ENCODE assay signal across 31 mouse cellular contexts in genomic region chr11:35690515-35691281, GRCm38 (mm10).
DNase-seq lines count a peak whose midpoint lies in the region; ATAC-seq and TF ChIP-seq lines count a peak whose summit lies in the region.
"Had no signal": no experiment of that assay in that cellular context is flagged by ENCODE, and none has a peak within 500 bp of the region (broad histone marks: within the 10 kb centered on the region; RNA-seq: fewer than 3 reads in every experiment).

No protein-coding gene starts in this region.

- DNase-seq in embryonic facial prominence, embryonic 10.5 days (ENCODE audit: low spot score), result no peak
- no peak for DNase-seq in layer of hippocampus, adult 2 months (ENCODE audit: low spot score in 2 of 2)
- no peak for DNase-seq in layer of hippocampus, postnatal 25 days (ENCODE audit: extremely low spot score in 1 of 2, low spot score in 1 of 2)
- DNase-seq in brain, adult 2 months (ENCODE audit: low read depth, low spot score), result peak; percentile 53
- DNase-seq: adrenal gland, adult 2 months; adrenal gland, postnatal 36 days; cerebellum, adult 2 months; cerebellum, postnatal 25 days; gastrocnemius, postnatal 25 days; heart, adult 11 months; kidney, adult 9 months; left cerebral cortex, postnatal 4 days; liver, embryonic 13.5 days; lung, adult 18-20 months; lung, postnatal 10 days; right cerebral cortex, postnatal 14 days; thymus, adult 18-20 months; thymus, postnatal 25 days had no signal

- ATAC-seq in embryonic facial prominence, embryonic 13.5 days (ENCODE audit: insufficient number of reproducible peaks, insufficient read depth, low FRiP score, low TSS enrichment, low read depth), result no peak
- ATAC-seq in intestine, postnatal 0 days, result no peak
- ATAC-seq in intestine, embryonic 15.5 days, result no peak
- ATAC-seq in forebrain, embryonic 16.5 days, result no peak
- ATAC-seq: activated CD4-positive, CD25-positive, alpha-beta regulatory T cell, adult 4 months; forebrain, embryonic 15.5 days; inflammation-experienced regulatory T-cells, adult 6 months; midbrain, embryonic 16.5 days had no signal

- peak; percentile 22; the same call in 1 of the 2 replicates for TF ChIP-seq CTCF in intestine, postnatal 0 days (IDR thresholded peaks at IDR 0.05; ENCODE audit: low read depth)
- 0 out of 2 replicates have a peak, but pooled peaks have one; percentile 17 for TF ChIP-seq CTCF in layer of hippocampus, adult 2 months (conservative IDR thresholded peaks at IDR 0.05)

- H3K36me3 ChIP-seq in embryonic facial prominence, embryonic 13.5 days, result peaks cover 41% of the 10 kb centered on the region
- peaks cover 27% of the 10 kb centered on the region for H3K36me3 ChIP-seq in embryonic facial prominence, embryonic 10.5 days (replicated peaks)
- no peaks in the 10 kb centered on the region for H3K36me3 ChIP-seq in intestine, postnatal 0 days (ENCODE audit: control insufficient read depth, insufficient read depth)
- 0 out of 2 replicates have a peak, but pooled peaks cover 5% of the 10 kb centered on the region for H3K36me3 ChIP-seq in intestine, embryonic 15.5 days
- H3K36me3 ChIP-seq in forebrain, embryonic 16.5 days (ENCODE audit: control insufficient read depth, insufficient read depth), result no peaks in the 10 kb centered on the region
- H3K36me3 ChIP-seq: forebrain, embryonic 15.5 days; heart, embryonic 15.5 days; liver, embryonic 13.5 days had no signal

- H3K4me2 ChIP-seq in embryonic facial prominence, embryonic 13.5 days, result no peak overlapping the region
- no peak overlapping the region for H3K4me2 ChIP-seq in intestine, postnatal 0 days (replicated peaks; ENCODE audit: low read depth)
- H3K4me2 ChIP-seq in intestine, embryonic 15.5 days (replicated peaks), result no peak overlapping the region
- H3K4me2 ChIP-seq in forebrain, embryonic 16.5 days (ENCODE audit: low read length), result no peak overlapping the region
- H3K4me2 ChIP-seq: forebrain, embryonic 15.5 days; heart, embryonic 15.5 days; hindbrain, embryonic 12.5 days; liver, embryonic 13.5 days had no signal

- H3K27me3 ChIP-seq in embryonic facial prominence, embryonic 13.5 days, result no peaks in the 10 kb centered on the region
- H3K27me3 ChIP-seq in embryonic facial prominence, embryonic 10.5 days (replicated peaks; ENCODE audit: low read depth, poor library complexity, severe bottlenecking), result peaks cover 7% of the 10 kb centered on the region; the same call in 1 of the 2 replicates
- no peaks in the 10 kb centered on the region for H3K27me3 ChIP-seq in intestine, postnatal 0 days (replicated peaks; ENCODE audit: control insufficient read depth, insufficient read depth, low read length)
- H3K27me3 ChIP-seq in intestine, embryonic 15.5 days (replicated peaks), result no peaks in the 10 kb centered on the region
- 0 out of 2 replicates have a peak, but pooled peaks cover 2% of the 10 kb centered on the region for H3K27me3 ChIP-seq in forebrain, embryonic 16.5 days (replicated peaks; ENCODE audit: control insufficient read depth, insufficient read depth, low read length)
- H3K27me3 ChIP-seq: CH12.LX; forebrain, embryonic 15.5 days; heart, embryonic 15.5 days; hindbrain, embryonic 12.5 days; liver, embryonic 13.5 days had no signal

- no peaks in the 10 kb centered on the region for H3K4me1 ChIP-seq in embryonic facial prominence, embryonic 13.5 days
- peaks cover 11% of the 10 kb centered on the region; the same call in 1 of the 2 replicates for H3K4me1 ChIP-seq in embryonic facial prominence, embryonic 10.5 days
- no peaks in the 10 kb centered on the region for H3K4me1 ChIP-seq in intestine, postnatal 0 days (replicated peaks; ENCODE audit: control insufficient read depth, insufficient read depth, low read length)
- no peaks in the 10 kb centered on the region for H3K4me1 ChIP-seq in intestine, embryonic 15.5 days (replicated peaks)
- H3K4me1 ChIP-seq in forebrain, embryonic 16.5 days (replicated peaks; ENCODE audit: control insufficient read depth, insufficient read depth, low read length), result no peaks in the 10 kb centered on the region
- H3K4me1 ChIP-seq: forebrain, embryonic 10.5 days; forebrain, embryonic 15.5 days; heart, embryonic 10.5 days; heart, embryonic 15.5 days; hindbrain, embryonic 12.5 days; liver, embryonic 13.5 days had no signal

- 74% methylated on average over 7 of the region's 7 CpGs for WGBS in embryonic facial prominence, embryonic 13.5 days
- WGBS in embryonic facial prominence, embryonic 10.5 days, result 75% methylated on average over 7 of the region's 7 CpGs
- 70% methylated on average over 7 of the region's 7 CpGs for WGBS in intestine, postnatal 0 days
- 67% methylated on average over 7 of the region's 7 CpGs for WGBS in intestine, embryonic 15.5 days
- 63% methylated on average over 7 of the region's 7 CpGs for WGBS in forebrain, embryonic 16.5 days

- no peaks in the 10 kb centered on the region for H3K9me3 ChIP-seq in embryonic facial prominence, embryonic 13.5 days
- peaks cover 4% of the 10 kb centered on the region; the same call in 1 of the 2 replicates for H3K9me3 ChIP-seq in embryonic facial prominence, embryonic 10.5 days
- H3K9me3 ChIP-seq in intestine, postnatal 0 days (ENCODE audit: control insufficient read depth), result no peaks in the 10 kb centered on the region
- no peaks in the 10 kb centered on the region for H3K9me3 ChIP-seq in intestine, embryonic 15.5 days
- no peaks in the 10 kb centered on the region; the same call in 1 of the 2 replicates for H3K9me3 ChIP-seq in forebrain, embryonic 16.5 days (ENCODE audit: control insufficient read depth, low read length)
- H3K9me3 ChIP-seq: forebrain, embryonic 15.5 days; heart, embryonic 10.5 days; heart, embryonic 15.5 days; hindbrain, embryonic 12.5 days; liver, embryonic 13.5 days had no signal

- H3K27ac ChIP-seq in embryonic facial prominence, embryonic 13.5 days, result no peak overlapping the region
- no peak overlapping the region for H3K27ac ChIP-seq in embryonic facial prominence, embryonic 10.5 days (replicated peaks)
- H3K27ac ChIP-seq in intestine, postnatal 0 days (ENCODE audit: low read depth, low read length), result no peak overlapping the region
- H3K27ac ChIP-seq in intestine, embryonic 15.5 days, result no peak overlapping the region
- H3K27ac ChIP-seq in layer of hippocampus, adult 2 months, result peak overlapping the region; percentile 33; the same call in 1 of the 2 replicates
- H3K27ac ChIP-seq in forebrain, embryonic 16.5 days (ENCODE audit: low read length), result no peak overlapping the region
- H3K27ac ChIP-seq: forebrain, embryonic 10.5 days; forebrain, embryonic 15.5 days; heart, embryonic 10.5 days; heart, embryonic 15.5 days; hindbrain, embryonic 12.5 days; liver, embryonic 13.5 days had no signal

- 0 out of 2 replicates have a peak overlapping the region, but pooled peaks have one; percentile 11 for H3K9ac ChIP-seq in embryonic facial prominence, embryonic 13.5 days
- no peak overlapping the region for H3K9ac ChIP-seq in intestine, postnatal 0 days (ENCODE audit: low read depth, low read length)
- H3K9ac ChIP-seq in intestine, embryonic 15.5 days, result no peak overlapping the region
- no peak overlapping the region for H3K9ac ChIP-seq in forebrain, embryonic 16.5 days (replicated peaks; ENCODE audit: low read depth, low read length)
- H3K9ac ChIP-seq: forebrain, embryonic 15.5 days; heart, embryonic 15.5 days; hindbrain, embryonic 12.5 days; liver, embryonic 13.5 days had no signal

- no peak overlapping the region for H3K4me3 ChIP-seq in embryonic facial prominence, embryonic 13.5 days
- no peak overlapping the region for H3K4me3 ChIP-seq in embryonic facial prominence, embryonic 10.5 days
- no peak overlapping the region for H3K4me3 ChIP-seq in intestine, postnatal 0 days (ENCODE audit: low read depth, low read length)
- no peak overlapping the region for H3K4me3 ChIP-seq in intestine, embryonic 15.5 days (replicated peaks)
- H3K4me3 ChIP-seq in layer of hippocampus, adult 2 months, result no peak overlapping the region
- H3K4me3 ChIP-seq in forebrain, embryonic 16.5 days (replicated peaks; ENCODE audit: low read length), result no peak overlapping the region
- H3K4me3 ChIP-seq: forebrain, embryonic 10.5 days; forebrain, embryonic 15.5 days; heart, embryonic 10.5 days; heart, embryonic 15.5 days; hindbrain, embryonic 12.5 days; liver, embryonic 13.5 days had no signal
